Mouse (Mus musculus): ENCODE results near the gene 2210408I21Rik. TPM values are rescaled to one million over a fixed set of nuclear protein-coding genes. Genes with fewer than 3 reads are reported as not detected.

The 2210408I21Rik gene
- polyA plus RNA-seq, 1 experiment from 2014 or later = 2.8 TPM

GRCm38 (mm10) chr13:77548386-77548695 lies 413.0 kb downstream of the 2210408I21Rik start:
- Histone ChIP-seq H3K4me1 (replicated peaks; ENCODE audit: control insufficient read depth, insufficient read depth, low read length) (no peaks in the 10 kb centered on the region), H3K36me3 (ENCODE audit: control insufficient read depth, insufficient read depth) (no peaks in the 10 kb centered on the region), H3K27me3 (replicated peaks; ENCODE audit: control insufficient read depth, insufficient read depth, low read length) (no peaks in the 10 kb centered on the region), H3K9ac (ENCODE audit: low read depth, low read length) (no peak overlapping the region), H3K4me3 (ENCODE audit: low read depth, low read length) (no peak overlapping the region), H3K4me2 (replicated peaks; ENCODE audit: low read depth) (no peak overlapping the region), H3K27ac (ENCODE audit: low read depth, low read length) (no peak overlapping the region), H3K9me3 (ENCODE audit: control insufficient read depth) (no peaks in the 10 kb centered on the region)
- no peak for ATAC-seq
- WGBS = 30% methylated on average over 3 of the region's 3 CpGs
- no peak for TF ChIP-seq CTCF (IDR thresholded peaks at IDR 0.05; ENCODE audit: low read depth)

DNA sequence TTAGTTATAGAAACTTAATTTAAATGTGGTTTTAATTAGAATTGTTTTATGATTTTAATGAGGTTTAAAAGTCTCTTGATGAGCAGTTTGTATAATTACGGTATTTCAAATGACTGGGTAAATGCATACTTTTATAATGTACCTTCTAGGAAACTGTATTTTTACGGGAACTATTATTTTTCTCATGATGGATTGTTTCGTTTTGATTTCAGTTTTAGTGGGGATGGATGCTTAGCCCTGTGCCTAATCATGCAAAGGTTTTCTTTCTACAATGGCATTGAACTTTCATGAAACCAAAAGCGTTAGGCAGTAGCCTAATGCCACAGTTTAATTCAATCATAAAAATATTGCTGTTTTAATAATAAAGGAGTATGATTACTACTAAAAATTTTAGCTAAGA lies 413.4 kb downstream of the 2210408I21Rik start:
- H3K4me3 ChIP-seq (ENCODE audit: low read depth, low read length) = no peak overlapping the region
- no peaks in the 10 kb centered on the region for H3K36me3 ChIP-seq (ENCODE audit: control insufficient read depth, insufficient read depth)
- no peak for TF ChIP-seq CTCF (IDR thresholded peaks at IDR 0.05; ENCODE audit: low read depth)
- H3K4me1 ChIP-seq (replicated peaks; ENCODE audit: control insufficient read depth, insufficient read depth, low read length) = no peaks in the 10 kb centered on the region
- H3K27me3 ChIP-seq (replicated peaks; ENCODE audit: control insufficient read depth, insufficient read depth, low read length) = no peaks in the 10 kb centered on the region
- no peak overlapping the region for H3K9ac ChIP-seq (ENCODE audit: low read depth, low read length)
- no peak overlapping the region for H3K4me2 ChIP-seq (replicated peaks; ENCODE audit: low read depth)
- WGBS = 82% methylated on average over 4 of the region's 4 CpGs
- no peak for ATAC-seq
- no peak overlapping the region for H3K27ac ChIP-seq (ENCODE audit: low read depth, low read length)
- no peaks in the 10 kb centered on the region for H3K9me3 ChIP-seq (ENCODE audit: control insufficient read depth)

DNA sequence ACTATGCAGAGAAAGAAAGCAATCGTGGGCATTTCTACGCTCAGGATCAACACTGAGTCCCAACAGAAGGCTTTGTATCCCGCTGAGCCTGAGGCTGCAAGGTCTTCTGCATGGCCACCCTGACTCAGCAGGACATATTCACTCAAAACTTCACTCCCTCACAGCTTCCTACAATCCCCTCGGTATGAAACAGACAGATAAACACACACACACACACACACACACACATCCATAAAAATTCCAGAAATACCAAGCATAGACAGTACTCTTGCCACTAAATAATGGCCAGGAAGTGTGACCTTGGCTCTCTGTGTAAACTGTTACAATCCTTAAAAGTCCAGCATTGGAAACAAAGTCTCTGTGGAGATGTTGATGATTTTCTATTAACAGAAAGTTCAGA lies 458.7 kb downstream of the 2210408I21Rik start:
- Histone ChIP-seq H3K27ac (ENCODE audit: low read depth, low read length) (no peak overlapping the region), H3K4me2 (replicated peaks; ENCODE audit: low read depth) (no peak overlapping the region), H3K27me3 (replicated peaks; ENCODE audit: control insufficient read depth, insufficient read depth, low read length) (no peaks in the 10 kb centered on the region), H3K36me3 (ENCODE audit: control insufficient read depth, insufficient read depth) (no peaks in the 10 kb centered on the region), H3K9ac (ENCODE audit: low read depth, low read length) (no peak overlapping the region), H3K4me3 (ENCODE audit: low read depth, low read length) (no peak overlapping the region), H3K9me3 (ENCODE audit: control insufficient read depth) (no peaks in the 10 kb centered on the region), H3K4me1 (replicated peaks; ENCODE audit: control insufficient read depth, insufficient read depth, low read length) (no peaks in the 10 kb centered on the region)
- ATAC-seq = no peak
- 55% methylated on average over 4 of the region's 4 CpGs for WGBS
- TF ChIP-seq CTCF (IDR thresholded peaks at IDR 0.05; ENCODE audit: low read depth) = no peak

GRCm38 (mm10) chr13:77615346-77615745 lies 480.0 kb downstream of the 2210408I21Rik start:
- no peaks in the 10 kb centered on the region for H3K9me3 ChIP-seq (ENCODE audit: control insufficient read depth)
- no peak for ATAC-seq
- TF ChIP-seq CTCF (IDR thresholded peaks at IDR 0.05; ENCODE audit: low read depth) = no peak
- H3K27me3 ChIP-seq (replicated peaks; ENCODE audit: control insufficient read depth, insufficient read depth, low read length) = no peaks in the 10 kb centered on the region
- no peak overlapping the region for H3K27ac ChIP-seq (ENCODE audit: low read depth, low read length)
- no peaks in the 10 kb centered on the region for H3K4me1 ChIP-seq (replicated peaks; ENCODE audit: control insufficient read depth, insufficient read depth, low read length)
- H3K4me2 ChIP-seq (replicated peaks; ENCODE audit: low read depth) = no peak overlapping the region
- H3K36me3 ChIP-seq (ENCODE audit: control insufficient read depth, insufficient read depth) = no peaks in the 10 kb centered on the region
- 78% methylated on average over 2 of the region's 2 CpGs for WGBS
- H3K4me3 ChIP-seq (ENCODE audit: low read depth, low read length) = no peak overlapping the region
- no peak overlapping the region for H3K9ac ChIP-seq (ENCODE audit: low read depth, low read length)

Other genes with a start within 250 kb of the 2210408I21Rik start
- 15.3 and 16.9 TPM in 2 replicates for gene Slf1, start 67 bp upstream of the 2210408I21Rik start, polyA plus RNA-seq (2015; fragmentation: Nextera tagmentation; extraction: Ambion mirVana)